Mouse (Mus musculus): Measurements from ENCODE around the gene Zfp119b.

Gene Zfp119b

GRCm38 (mm10) chr17:55949400-55949799 is at the start of gene Zfp119b:
Zfp119b (minus strand) TSS chr17:55949500.
- TF ChIP-seq GATA4 (IDR thresholded peaks at IDR 0.05; ENCODE audit: insufficient replicate concordance, low read length), result no peak

GRCm38 (mm10) chr17:55996007-55996406 is 46.7 kb upstream of the Zfp119b start:
- TF ChIP-seq GATA4 (IDR thresholded peaks at IDR 0.05; ENCODE audit: insufficient replicate concordance, low read length), result no peak

GRCm38 (mm10) chr17:55990278-55990898 is 41.1 kb upstream of the Zfp119b start:
- no peak for TF ChIP-seq GATA4 (IDR thresholded peaks at IDR 0.05; ENCODE audit: insufficient replicate concordance, low read length)

- no peak for TF ChIP-seq GATA4 (IDR thresholded peaks at IDR 0.05; ENCODE audit: insufficient replicate concordance, low read length)
Measured at GRCm38 (mm10) chr17:55986030-55986961, 37.0 kb upstream of the Zfp119b start, which contains the start of gene Fsd1. Fsd1 (plus strand) TSS chr17:55986509.

GRCm38 (mm10) chr17:55977301-55977700 is 28.0 kb upstream of the Zfp119b start:
- TF ChIP-seq GATA4 (IDR thresholded peaks at IDR 0.05; ENCODE audit: insufficient replicate concordance, low read length), result no peak

- TF ChIP-seq GATA4 (IDR thresholded peaks at IDR 0.05; ENCODE audit: insufficient replicate concordance, low read length), result no peak
Measured at GRCm38 (mm10) chr17:55976255-55976862, 27.1 kb upstream of the Zfp119b start.

GRCm38 (mm10) chr17:55971453-55971852 is 22.2 kb upstream of the Zfp119b start:
- no peak for TF ChIP-seq GATA4 (IDR thresholded peaks at IDR 0.05; ENCODE audit: insufficient replicate concordance, low read length)

GRCm38 (mm10) chr17:55969966-55970891 is 20.9 kb upstream of the Zfp119b start, which contains the start of gene Shd:
Shd (plus strand) TSS chr17:55970467.
- TF ChIP-seq GATA4 (IDR thresholded peaks at IDR 0.05; ENCODE audit: insufficient replicate concordance, low read length), result no peak

- TF ChIP-seq GATA4 (IDR thresholded peaks at IDR 0.05; ENCODE audit: insufficient replicate concordance, low read length), result no peak
Measured at GRCm38 (mm10) chr17:55969560-55969959, 20.3 kb upstream of the Zfp119b start.

GRCm38 (mm10) chr17:55968210-55968609 is 18.9 kb upstream of the Zfp119b start:
- TF ChIP-seq GATA4 (IDR thresholded peaks at IDR 0.05; ENCODE audit: insufficient replicate concordance, low read length), result no peak

GRCm38 (mm10) chr17:55967186-55967585 is 17.9 kb upstream of the Zfp119b start:
- no peak for TF ChIP-seq GATA4 (IDR thresholded peaks at IDR 0.05; ENCODE audit: insufficient replicate concordance, low read length)

GRCm38 (mm10) chr17:55964996-55965395 is 15.7 kb upstream of the Zfp119b start:
- no peak for TF ChIP-seq GATA4 (IDR thresholded peaks at IDR 0.05; ENCODE audit: insufficient replicate concordance, low read length)

GRCm38 (mm10) chr17:55964496-55964895 is 15.2 kb upstream of the Zfp119b start:
- no peak for TF ChIP-seq GATA4 (IDR thresholded peaks at IDR 0.05; ENCODE audit: insufficient replicate concordance, low read length)

GRCm38 (mm10) chr17:55963171-55963570 is 13.9 kb upstream of the Zfp119b start:
- no peak for TF ChIP-seq GATA4 (IDR thresholded peaks at IDR 0.05; ENCODE audit: insufficient replicate concordance, low read length)

GRCm38 (mm10) chr17:55961631-55962030 is 12.3 kb upstream of the Zfp119b start:
- TF ChIP-seq GATA4 (IDR thresholded peaks at IDR 0.05; ENCODE audit: insufficient replicate concordance, low read length), result no peak

Data from liver, adult (tissue).